Mouse (Mus musculus): Measurements from ENCODE around the gene Slc9a9.

GRCm38 (mm10) chr9:95067037-95067436 lies 397.3 kb downstream of the Slc9a9 start:
- no peak for TF ChIP-seq CTCF (IDR thresholded peaks at IDR 0.05; ENCODE audit: low read depth)
- no peak for TF ChIP-seq EP300 (IDR thresholded peaks at IDR 0.05; ENCODE audit: low read depth)
